Mouse (Mus musculus) T-cell, adult 66 days (primary cell): ENCODE measurements around the gene Ikzf3. TPM values are rescaled to one million over a fixed set of nuclear protein-coding genes. Genes with fewer than 3 reads are reported as not detected.

Experiments
- total RNA-seq, 2 experiments: library from RNA; stranded (reverse); gene quantifications; 3 replicates in 1 of 2; 4 replicates in 1 of 2; pipeline ENCODE4 v1.2.4; 2023

The Ikzf3 gene
- total RNA-seq = 100 to 1,000 TPM; 157 to 169 TPM

DNA sequence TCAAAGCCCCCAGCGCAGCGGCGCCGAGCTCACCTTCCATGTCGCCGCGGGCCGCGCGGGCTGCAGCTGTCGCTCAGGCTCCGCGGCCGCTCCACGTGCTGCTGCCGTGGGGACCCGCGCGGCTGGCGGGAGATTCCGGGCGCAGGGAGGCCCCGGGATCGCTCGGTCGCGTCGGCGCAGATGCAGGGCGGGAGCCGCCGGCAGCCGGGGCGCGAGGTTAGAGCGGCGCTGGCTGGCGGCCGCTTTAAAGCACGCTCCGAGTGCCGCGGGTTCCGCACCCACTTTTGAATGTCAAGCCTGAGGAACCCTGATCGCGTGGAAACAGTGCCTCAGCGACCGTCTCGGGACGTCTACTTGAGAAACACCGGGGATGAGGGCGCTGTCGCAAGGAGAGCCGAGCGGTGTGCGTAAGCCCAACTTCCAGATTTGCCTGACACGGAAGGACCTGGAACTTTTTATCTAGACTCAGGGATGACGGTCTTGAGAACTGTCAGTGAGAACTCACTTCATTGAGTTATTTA lies at the start of gene Ikzf3:
Ikzf3 (minus strand) TSS at position 321 of the 521 bp plus-strand sequence.

DNA sequence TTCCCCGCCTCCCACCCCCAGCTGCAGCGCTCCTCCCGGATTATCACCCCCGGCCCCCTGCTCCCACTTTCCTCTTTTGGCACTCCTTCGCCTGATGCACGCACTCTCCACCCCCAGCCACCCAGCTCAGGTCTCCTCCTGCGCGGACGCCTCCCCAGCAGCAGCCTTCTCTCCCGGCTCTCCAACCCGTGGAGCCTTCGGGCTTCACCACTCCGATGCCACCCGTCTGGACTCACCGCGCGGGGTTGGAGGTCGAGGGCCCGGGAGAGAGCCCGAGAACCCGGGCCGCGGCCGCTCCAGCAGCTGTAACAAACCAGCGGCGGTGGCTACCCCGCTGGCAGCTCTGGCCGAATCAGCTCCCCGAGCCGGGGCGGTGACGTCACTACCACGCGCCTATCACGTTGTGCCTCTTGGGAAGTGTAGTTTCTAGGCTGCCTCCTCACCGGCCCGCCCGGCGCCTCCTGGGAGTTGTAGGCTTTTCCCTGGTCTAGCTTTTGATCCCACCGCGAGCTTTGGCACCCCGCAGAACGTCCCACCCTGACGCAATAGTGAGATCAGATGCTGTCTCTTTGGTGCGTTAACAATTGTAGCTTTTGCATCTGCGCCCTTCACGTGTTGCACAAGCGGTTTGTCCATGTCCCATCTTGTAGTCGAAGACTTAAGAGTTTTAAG lies 41.2 kb upstream of the Ikzf3 start, which contains the start of gene Ormdl3:
Ormdl3 (minus strand) TSS at position 477 of the 672 bp plus-strand sequence.

DNA sequence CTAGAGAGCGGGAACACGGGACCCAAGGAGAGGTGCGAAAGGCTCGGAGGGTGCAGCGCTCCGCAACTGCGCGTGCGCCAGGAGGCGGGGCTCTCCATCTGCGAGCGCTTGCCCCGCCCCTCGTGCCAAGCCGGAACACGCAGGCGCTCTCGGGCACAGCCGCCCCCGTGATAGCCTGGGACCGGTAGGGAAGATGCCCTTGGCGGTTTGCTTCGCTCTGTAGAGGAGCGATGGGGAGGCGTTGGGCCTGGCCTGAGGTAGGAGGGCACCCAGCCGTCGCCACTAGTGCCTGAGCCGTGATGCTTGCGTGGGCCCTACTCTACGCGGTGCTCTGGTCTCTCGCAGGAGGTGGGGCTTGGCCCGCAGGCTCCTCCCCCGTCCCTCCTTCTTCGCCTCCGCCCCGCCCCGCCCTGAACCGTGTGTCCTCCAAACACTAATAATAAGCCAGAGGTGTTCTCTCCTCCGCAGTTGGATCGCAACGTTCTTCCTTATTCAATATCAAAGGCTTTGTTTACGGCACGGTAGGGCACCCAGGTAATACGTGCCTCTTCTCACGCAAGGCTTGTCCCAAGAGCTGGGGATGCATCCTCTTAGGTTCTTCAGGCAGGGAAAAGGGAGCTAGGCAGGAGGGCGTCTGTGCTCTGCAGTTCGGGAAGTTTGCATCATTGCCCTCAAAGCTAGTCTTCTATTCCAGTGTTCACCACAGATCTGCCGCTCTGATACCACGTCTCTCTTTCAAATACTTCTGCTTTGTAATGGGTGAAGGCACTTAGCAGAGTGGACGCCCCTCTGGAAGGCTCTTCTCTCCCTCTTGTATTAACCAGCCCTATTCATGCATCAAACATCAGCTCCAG lies 5.4 kb upstream of the Ikzf3 start, which contains the start of gene Zpbp2:
Zpbp2 (plus strand) TSS at position 123 of the 854 bp plus-strand sequence.

GRCm38 (mm10) chr11:98446213-98446561 lies 99.6 kb downstream of the Ikzf3 start, which contains the start of gene Grb7:
Gene Grb7 (plus strand): TSS chr11:98446394.

DNA sequence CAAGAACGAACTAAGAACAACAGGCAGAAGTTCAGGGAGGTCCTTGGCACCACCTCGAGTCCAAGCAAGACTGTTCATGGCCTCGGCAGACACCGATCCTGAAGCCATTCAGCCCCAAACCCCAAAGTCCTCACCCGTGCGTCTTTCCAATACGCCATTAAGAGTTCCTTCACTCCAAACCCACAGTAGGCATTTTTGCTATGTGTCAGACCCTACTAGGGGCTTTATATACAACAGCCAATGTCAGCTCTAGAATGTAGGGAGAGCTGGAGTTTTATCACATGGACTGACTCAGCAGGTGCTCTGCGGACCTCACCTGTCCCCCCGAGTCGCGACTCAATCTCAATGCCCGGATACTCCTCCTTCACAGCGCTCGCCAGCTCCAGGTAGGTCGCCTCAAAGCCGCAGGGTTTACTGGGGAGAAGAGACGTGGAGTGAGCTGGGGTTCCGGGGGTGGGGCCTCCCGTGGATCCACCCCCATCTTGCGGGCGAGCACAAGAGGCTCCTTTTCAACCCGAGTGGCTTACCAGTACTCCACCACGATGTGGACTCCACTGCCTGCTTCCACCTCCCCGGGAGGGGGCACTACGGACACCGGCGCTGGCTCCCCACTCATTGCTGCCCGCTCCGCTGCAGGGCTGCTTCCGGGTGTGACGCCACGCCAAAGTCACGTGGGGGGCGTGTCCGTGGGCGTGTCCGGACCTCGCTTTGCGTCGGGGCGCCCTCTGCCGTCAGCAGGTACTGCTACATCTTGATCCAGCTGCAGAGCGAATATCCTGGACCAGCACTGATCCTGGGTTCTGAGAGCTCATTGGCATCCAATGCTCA lies 107.3 kb downstream of the Ikzf3 start, which contains the start of gene Mien1:
Mien1 (minus strand) TSS at position 661 of the 828 bp plus-strand sequence.

Other genes starting within 250 kb of the Ikzf3 start
- not detected for gene Neurod2, start 216.4 kb downstream of the Ikzf3 start, total RNA-seq
- not detected for gene Ppp1r1b, start 197.6 kb downstream of the Ikzf3 start, total RNA-seq
- 10 to 100 TPM; 38.0 to 48.9 TPM for gene Stard3, start 187.7 kb downstream of the Ikzf3 start, total RNA-seq
- gene Tcap, start 162.2 kb downstream of the Ikzf3 start, total RNA-seq = not detected
- gene Pnmt, start 159.6 kb downstream of the Ikzf3 start, total RNA-seq = not detected
- gene Pgap3, start 145.5 kb downstream of the Ikzf3 start, total RNA-seq = 10 to 100 TPM; 11.1 to 14.0 TPM
- under 1 TPM in 1 of 2 experiments, not detected in 1; 0.12 TPM for gene Erbb2, start 133.6 kb downstream of the Ikzf3 start, total RNA-seq
- 10 to 100 TPM; 64.5 to 69.5 TPM for gene Mien1, start 107.0 kb downstream of the Ikzf3 start, total RNA-seq
- gene Grb7, start 99.6 kb downstream of the Ikzf3 start, total RNA-seq = 1 to 10 TPM in 1 of 2 experiments, not detected in 1; 2.0 TPM
- gene Zpbp2, start 5.1 kb upstream of the Ikzf3 start, total RNA-seq = 1 to 10 TPM; 4.9 to 6.8 TPM
- gene Ormdl3, start 41.3 kb upstream of the Ikzf3 start, total RNA-seq = 10 to 100 TPM; 21.3 to 25.5 TPM
- not detected for gene Lrrc3c, start 52.3 kb upstream of the Ikzf3 start, total RNA-seq
- 10 to 100 TPM; 17.5 to 24.9 TPM for gene Gm12355, start 79.6 kb upstream of the Ikzf3 start, total RNA-seq
- 1 to 10 TPM in 1 of 2 experiments, under 1 TPM in 1; 0.89 to 1.3 TPM for gene Gsdma3, start 80.3 kb upstream of the Ikzf3 start, total RNA-seq
- gene Gsdma2, start 100.7 kb upstream of the Ikzf3 start, total RNA-seq = not detected
- not detected for gene Gsdma, start 118.3 kb upstream of the Ikzf3 start, total RNA-seq
- 10 to 100 TPM; 83.3 to 84.0 TPM for gene Psmd3, start 136.5 kb upstream of the Ikzf3 start, total RNA-seq
- not detected for gene Csf3, start 155.2 kb upstream of the Ikzf3 start, total RNA-seq
- gene Med24, start 183.4 kb upstream of the Ikzf3 start, total RNA-seq = 10 to 100 TPM; 69.9 to 75.5 TPM
- 10 to 100 TPM; 47.6 to 49.8 TPM for gene Thra, start 194.6 kb upstream of the Ikzf3 start, total RNA-seq
- 1 to 10 TPM; 7.2 to 7.6 TPM for gene Nr1d1, start 229.3 kb upstream of the Ikzf3 start, total RNA-seq
- 100 to 1,000 TPM; 133 to 134 TPM for gene Msl1, start 249.5 kb upstream of the Ikzf3 start, total RNA-seq